Mouse (Mus musculus): Measurements from ENCODE around the gene Cbfa2t2.

- no peak for TF ChIP-seq POLR2A (IDR thresholded peaks at IDR 0.05; ENCODE audit: extremely low read depth, insufficient read depth, low read length)
- TF ChIP-seq CTCF (IDR thresholded peaks at IDR 0.05; ENCODE audit: low read depth, low read length), result no peak
These were observed 121.0 kb downstream of the Cbfa2t2 start for GRCm38 (mm10) chr2:154557184-154557832.

Data from liver, adult 2 months (tissue).